Mouse (Mus musculus) left cerebral cortex, postnatal 25 days (tissue): ENCODE results near the gene Pdcd11. TPM values are rescaled to one million over a fixed set of nuclear protein-coding genes. Genes with fewer than 3 reads are reported as not detected.

Source experiments
- DNase-seq, 2 experiments: peaks; one replicate each; pipeline ENCODE4 v3.0.0; 2022; ENCODE audit warnings: low spot score in 2 of 2, mixed read lengths in 1 of 2
- intact Hi-C: fragments of 180-260 bp; cut with DNase I; formaldehyde crosslinking; loops from one replicate; pipeline ENCODE4 v1.15.1; 2025
- total RNA-seq, 2 experiments: library from RNA; stranded (reverse); gene quantifications; 2 replicates each; pipeline ENCODE4 v1.2.3; 2021

Gene Pdcd11
- total RNA-seq, 2 experiments from 2014 or later = 14.6 to 14.7 TPM

DNA sequence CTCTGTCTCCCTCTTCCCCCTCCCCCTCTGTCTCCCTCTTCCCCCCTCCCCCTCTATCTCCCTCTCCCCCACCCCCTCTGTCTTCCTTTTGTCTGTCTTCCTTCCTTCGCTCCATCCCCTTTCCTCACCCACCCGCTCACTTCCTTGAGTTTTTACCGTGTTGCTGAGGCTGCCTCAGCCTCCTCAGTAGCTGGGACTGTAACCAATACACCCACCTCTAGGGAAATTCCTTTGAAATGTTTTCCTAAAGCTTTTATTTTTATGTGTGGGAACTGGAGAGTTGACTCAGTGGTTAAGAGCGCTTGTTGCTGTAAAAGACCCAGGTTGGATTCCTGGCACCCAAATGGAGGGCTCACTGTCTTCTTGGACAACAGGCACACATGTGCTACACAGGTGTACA, 71.1 kb downstream of the Pdcd11 start:
- intact Hi-C loops = no loop called here
- peak in 1 of 2 experiments; percentile 47 for DNase-seq

DNA sequence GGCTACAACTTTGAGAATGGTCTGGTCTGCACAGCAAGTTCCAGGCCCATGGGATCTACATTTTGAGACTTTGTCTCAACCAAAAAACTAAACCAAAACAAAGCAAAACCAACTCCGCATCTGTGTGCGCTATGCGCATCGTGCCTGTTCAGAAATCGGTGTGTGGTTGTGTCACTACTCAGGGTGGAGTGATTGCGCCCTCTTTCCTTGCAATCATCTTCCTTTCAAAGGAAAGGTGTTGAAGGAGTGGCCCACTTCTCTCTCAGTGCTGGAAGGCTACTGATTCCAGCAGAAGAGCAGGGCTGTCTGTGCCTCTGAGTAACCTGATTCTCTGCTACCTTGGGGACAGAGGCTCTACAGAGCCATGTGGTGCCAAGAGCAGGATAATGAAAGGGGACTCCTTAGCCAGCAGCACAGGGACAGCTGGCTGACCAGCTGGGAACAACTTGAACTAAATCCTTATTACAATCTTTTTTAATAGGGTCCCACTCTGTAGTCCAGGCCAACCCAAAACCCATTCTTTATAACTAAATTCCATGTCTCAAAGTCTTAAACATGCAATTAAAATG, 72.7 kb downstream of the Pdcd11 start:
- DNase-seq = no peak
- intact Hi-C loops = no loop called here

- intact Hi-C loops = loop anchor here (5.0 kb wide), 1 partner anchor 99 kb away; the partner anchor contains the start of gene Taf5
- no peak for DNase-seq
Observed at GRCm38 (mm10) chr19:47166758-47167157, 76.2 kb downstream of the Pdcd11 start.

DNA sequence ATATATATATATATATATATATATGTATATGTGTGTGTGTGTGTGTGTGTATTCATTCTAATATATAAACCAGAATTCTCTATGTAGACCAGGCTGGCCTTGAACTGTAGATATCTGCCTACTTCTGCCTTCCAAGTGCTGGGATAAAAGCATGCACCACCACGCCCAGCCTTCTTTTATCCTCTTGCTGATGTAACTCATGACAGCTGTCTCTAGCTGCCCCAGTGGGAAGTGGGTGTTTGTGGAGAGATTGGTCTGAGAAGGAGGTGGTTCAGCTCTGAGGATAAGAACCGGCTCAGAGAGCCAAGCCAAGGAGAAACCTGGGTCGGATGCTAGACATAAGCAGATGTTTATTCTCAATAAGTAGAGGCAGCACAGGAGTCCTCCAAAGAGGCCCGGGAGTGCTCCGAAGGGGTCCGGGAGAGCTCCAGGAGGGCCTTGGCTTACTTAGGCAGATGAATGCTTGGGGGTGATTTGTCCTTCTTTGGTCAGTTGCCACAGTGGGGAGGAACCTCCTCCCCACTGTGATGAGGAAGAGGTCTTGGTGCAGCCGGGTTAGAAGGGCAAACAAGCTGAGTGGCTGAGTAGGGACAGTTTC, 77.1 kb downstream of the Pdcd11 start:
- DNase-seq = peak in 1 of 2 experiments; percentile 56
- intact Hi-C loops = loop anchor here (1.0 to 5.0 kb wide), 2 partner anchors 46 to 100 kb away; partner anchors contain the start of gene Taf5

GRCm38 (mm10) chr19:47168223-47168622, 77.7 kb downstream of the Pdcd11 start:
- intact Hi-C loops = loop anchor here (1.0 to 5.0 kb wide), 2 partner anchors 47 to 101 kb away; partner anchors contain the start of gene Taf5
- DNase-seq = peak; percentile 30 to 66

- peak; percentile 87 to 92 for DNase-seq
- intact Hi-C loops = loop anchor here (1.0 to 5.0 kb wide), 2 partner anchors 48 to 102 kb away; partner anchors contain the start of gene Taf5
Observed at GRCm38 (mm10) chr19:47168793-47169412, 78.3 kb downstream of the Pdcd11 start.

- intact Hi-C loops = no loop called here
- peak in 1 of 2 experiments; percentile 38 for DNase-seq
Observed at GRCm38 (mm10) chr19:47174515-47174914, 83.9 kb downstream of the Pdcd11 start.

DNA sequence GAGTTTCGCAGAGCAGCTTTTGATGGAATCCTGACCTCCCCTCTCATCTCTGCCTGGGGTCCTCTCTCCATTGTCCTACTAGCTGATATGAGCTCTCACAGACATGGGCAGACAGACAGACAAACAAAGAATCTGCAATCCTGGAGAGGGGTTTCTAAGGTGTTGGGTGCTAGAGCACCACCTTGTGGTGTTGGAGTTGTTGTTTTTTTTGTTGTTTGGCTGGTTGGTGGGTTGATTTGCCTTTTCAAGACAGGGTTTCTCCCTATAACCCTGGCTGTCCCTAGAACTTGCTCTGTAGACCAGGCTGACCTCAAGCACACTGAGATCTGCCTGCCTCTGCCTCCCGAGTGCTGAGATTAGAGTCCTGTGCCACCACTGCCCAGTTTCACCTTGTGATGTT, 84.9 kb downstream of the Pdcd11 start:
- intact Hi-C loops = no loop called here
- no peak for DNase-seq

DNA sequence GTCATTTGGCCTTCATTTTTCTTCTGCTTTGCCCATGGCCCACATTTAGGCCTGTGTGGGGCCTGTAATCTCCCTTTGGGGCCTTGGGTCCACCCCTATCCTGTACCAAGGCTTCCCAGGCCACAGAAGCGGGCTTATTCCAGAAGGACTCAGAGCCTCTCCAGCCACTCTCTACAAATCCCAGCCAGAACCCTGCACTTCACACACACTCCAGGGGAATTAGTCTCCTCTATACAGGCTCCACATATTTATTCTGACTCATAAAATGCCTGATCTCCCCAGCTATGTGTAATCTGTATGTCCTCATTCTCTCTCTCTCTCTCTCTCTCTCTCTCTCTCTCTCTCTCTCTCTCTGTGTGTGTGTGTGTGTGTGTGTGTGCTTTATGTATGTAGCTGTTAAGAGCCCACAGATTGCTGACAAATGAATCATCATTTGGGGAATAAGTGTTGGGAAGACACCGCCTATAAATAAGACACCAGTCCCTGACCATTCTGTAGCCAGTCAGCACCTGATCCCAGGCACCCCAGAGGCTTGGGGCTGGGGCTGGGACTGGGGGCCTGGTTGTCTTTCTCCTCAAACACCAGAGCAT, 86.4 kb downstream of the Pdcd11 start:
- peak in 1 of 2 experiments; percentile 15 for DNase-seq
- intact Hi-C loops = no loop called here

- DNase-seq = peak; percentile 52 to 58
- intact Hi-C loops = loop anchor here (1.0 to 2.0 kb wide), 2 partner anchors 83 to 160 kb away; no protein-coding TSS in a partner anchor
Observed at GRCm38 (mm10) chr19:47178001-47178400, 87.4 kb downstream of the Pdcd11 start.

DNA sequence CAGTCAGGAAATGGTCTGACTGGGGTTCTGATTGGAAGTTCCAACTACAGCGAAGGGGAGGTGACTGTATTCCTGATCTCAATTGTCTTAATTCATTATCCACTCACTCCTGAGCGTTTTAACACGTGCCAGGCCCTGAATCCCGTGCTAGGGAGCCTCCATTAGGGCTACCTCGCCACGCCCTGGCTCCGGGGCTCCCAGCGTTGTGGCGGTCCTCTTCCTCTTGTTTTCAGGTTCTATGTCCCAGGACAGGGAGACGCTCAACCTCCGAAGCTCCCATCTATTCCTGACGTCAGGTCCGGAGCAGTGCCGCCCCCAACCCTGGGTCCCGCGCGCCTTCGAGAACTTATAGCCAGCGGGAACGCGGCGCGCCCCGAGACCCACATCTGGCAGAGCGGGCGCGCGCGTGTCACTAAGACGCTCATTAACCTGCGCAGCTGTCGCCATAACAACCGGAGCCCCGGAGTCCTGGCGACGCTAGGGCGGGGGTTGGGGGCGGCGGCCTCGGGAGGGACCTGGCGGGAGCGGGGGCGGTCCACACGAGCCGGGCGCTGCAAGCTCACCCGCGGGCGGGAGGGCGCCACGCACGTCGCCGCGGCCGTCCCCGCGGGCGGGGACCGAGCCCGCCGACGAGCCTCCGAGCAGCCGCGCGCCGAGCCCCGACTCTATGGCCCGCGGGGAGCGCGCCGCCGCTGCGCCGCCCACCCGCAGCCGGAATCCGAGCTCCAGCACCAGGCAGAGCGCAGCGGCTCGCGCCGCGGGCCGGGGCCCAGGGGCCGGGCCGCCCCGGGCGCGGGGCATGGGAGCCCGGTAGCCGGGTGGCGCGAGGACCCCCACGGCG, 88.1 kb downstream of the Pdcd11 start, which contains the start of gene Neurl1a:
Neurl1a (plus strand) TSS at position 390 of the 841 bp plus-strand sequence.
- DNase-seq = peak; percentile 58 to 82
- intact Hi-C loops = loop anchor here (1.0 to 2.0 kb wide), 2 partner anchors 82 to 160 kb away; no protein-coding TSS in a partner anchor

DNA sequence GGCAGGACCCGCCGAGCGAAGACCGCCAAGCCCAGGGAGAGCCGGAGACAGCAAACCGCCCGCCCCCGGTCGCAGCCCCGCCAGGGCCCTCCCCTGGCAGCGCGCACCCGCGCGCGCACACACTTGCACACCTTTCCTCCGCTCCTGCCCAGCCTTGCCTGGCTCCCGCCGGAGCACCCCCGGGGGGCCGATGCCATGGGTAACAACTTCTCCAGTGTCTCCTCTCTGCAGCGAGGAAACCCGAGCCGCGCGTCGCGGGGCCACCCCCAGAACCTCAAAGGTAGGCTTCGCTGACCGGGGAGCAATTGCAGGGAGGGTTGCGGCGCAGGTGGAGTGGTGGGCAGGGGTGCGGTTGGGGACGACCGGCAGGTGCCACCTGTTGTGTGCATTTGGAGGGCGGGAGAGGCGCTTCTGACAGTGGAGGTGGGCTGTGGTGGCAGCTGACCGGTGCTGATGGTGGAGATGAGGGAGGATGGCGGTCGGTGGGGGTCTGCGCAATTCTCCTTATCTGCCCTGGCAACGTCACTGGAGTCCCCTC, 88.8 kb downstream of the Pdcd11 start:
- intact Hi-C loops = loop anchor here (2.0 kb wide), 1 partner anchor 81 kb away; no protein-coding TSS in a partner anchor
- peak; percentile 57 to 58 for DNase-seq

DNA sequence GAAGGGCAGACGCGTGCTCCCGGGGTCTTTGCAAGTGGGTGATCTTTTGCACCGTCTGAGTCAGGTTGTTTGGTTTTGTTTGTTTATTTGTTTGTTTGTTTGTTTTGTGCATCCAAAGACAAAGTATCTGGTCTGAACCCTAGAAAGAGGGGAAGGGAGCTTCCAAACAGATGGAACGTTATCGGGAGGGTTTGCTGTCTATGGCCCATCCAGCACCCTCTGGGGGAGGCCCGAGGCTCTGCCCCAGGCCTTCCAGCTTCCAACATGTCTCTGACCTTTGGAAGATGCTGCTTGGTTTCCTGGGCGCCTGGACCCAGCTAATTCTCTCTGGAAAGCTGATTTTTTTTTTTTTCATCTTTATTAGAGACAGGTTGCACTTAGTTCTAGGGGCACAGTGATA, 89.4 kb downstream of the Pdcd11 start:
- DNase-seq = no peak
- intact Hi-C loops = no loop called here

Other genes starting within 250 kb of the Pdcd11 start
- 100 to 1,000 TPM; 208 to 211 TPM for gene Ina, start 76.1 kb upstream of the Pdcd11 start, total RNA-seq
- gene Nt5c2, start 75.6 kb upstream of the Pdcd11 start, total RNA-seq = 10 to 100 TPM; 73.0 to 74.4 TPM
- gene Pcgf6, start 39.9 kb upstream of the Pdcd11 start, total RNA-seq = 10 to 100 TPM; 16.2 to 17.8 TPM
- 1 to 10 TPM; 6.6 to 6.7 TPM for gene Taf5, start 23.0 kb upstream of the Pdcd11 start, total RNA-seq
- 100 to 1,000 TPM; 749 to 817 TPM for gene Usmg5, start 121 bp upstream of the Pdcd11 start, total RNA-seq
- gene Calhm2, start 47.5 kb downstream of the Pdcd11 start, total RNA-seq = 1 to 10 TPM; 5.3 to 8.4 TPM
- not detected for gene Calhm1, start 53.5 kb downstream of the Pdcd11 start, total RNA-seq
- gene Calhm3, start 67.0 kb downstream of the Pdcd11 start, total RNA-seq = not detected
- 100 to 1,000 TPM; 188 to 191 TPM for gene Neurl1a, start 88.1 kb downstream of the Pdcd11 start, total RNA-seq